Mouse (Mus musculus) left cerebral cortex, postnatal 25 days (tissue): ENCODE results near the gene Stpg3. TPM values are rescaled to one million over a fixed set of nuclear protein-coding genes. Genes with fewer than 3 reads are reported as not detected.
A peak's percentile ranks its signal among the peaks of the same experiment; 100 is the strongest.

ENCODE experiments used
- DNase-seq, 2 experiments: peaks; one replicate each; pipeline ENCODE4 v3.0.0; 2022; ENCODE audit warnings: low spot score in 2 of 2, mixed read lengths in 1 of 2
- intact Hi-C: fragments of 180-260 bp; cut with DNase I; formaldehyde crosslinking; loops from one replicate; pipeline ENCODE4 v1.15.1; 2025
- total RNA-seq, 2 experiments: library from RNA; stranded (reverse); gene quantifications; 2 replicates each; pipeline ENCODE4 v1.2.3; 2021

The Stpg3 gene
- total RNA-seq, 2 experiments from 2014 or later = 0.23 TPM; not detected in 1

GRCm38 (mm10) chr2:25171101-25171768 lies 43.2 kb downstream of the Stpg3 start:
- DNase-seq = no peak
- intact Hi-C loops = no loop called here

GRCm38 (mm10) chr2:25170326-25171100 lies 43.9 kb downstream of the Stpg3 start:
- intact Hi-C loops = no loop called here
- DNase-seq = no peak

DNA sequence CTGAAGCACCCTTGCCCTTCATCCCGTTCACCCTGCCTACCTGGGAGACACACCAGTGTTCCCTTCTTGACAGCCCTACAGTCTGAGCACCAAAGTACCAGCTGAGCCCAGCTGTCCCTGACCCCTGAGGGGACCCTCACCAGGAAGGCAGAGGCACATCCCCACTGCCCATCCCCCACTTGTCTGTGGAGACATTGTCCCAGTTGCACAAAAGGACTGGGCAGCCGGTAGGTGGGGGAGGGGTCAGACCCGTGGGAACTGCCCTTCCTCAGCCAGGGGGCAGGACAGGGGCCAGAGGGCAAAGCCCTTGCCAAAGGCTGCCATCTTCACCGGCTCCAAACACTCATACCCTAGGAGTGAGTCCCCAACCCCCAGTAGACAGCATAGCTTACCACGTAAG lies 44.7 kb downstream of the Stpg3 start:
- intact Hi-C loops = no loop called here
- no peak for DNase-seq

GRCm38 (mm10) chr2:25168665-25168978 lies 45.8 kb downstream of the Stpg3 start:
- no peak for DNase-seq
- intact Hi-C loops = no loop called here

GRCm38 (mm10) chr2:25167919-25168664 lies 46.3 kb downstream of the Stpg3 start:
- peak in 1 of 2 experiments; percentile 35 for DNase-seq
- intact Hi-C loops = no loop called here

DNA sequence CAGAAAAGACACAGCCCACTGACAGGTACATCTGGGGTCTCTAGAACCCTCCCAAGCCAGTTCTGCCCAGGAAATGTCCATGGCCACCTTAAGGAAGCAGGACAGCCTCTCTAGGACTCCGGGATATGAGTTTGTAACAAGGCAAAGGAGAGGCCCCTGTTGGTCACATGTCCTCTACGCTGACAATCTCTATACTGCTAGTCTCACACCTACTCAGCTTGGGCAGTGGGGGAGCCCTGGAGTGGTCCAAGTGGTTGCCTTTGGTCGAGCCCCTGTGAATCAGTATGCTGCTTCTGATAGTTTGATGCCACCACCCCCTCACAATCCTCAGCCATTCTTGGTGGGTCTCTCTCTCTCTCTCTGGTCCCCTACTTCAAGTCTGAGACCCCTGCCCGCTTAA lies 47.0 kb downstream of the Stpg3 start:
- DNase-seq = no peak
- intact Hi-C loops = no loop called here

Other genes with a start within 250 kb of the Stpg3 start
- 10 to 100 TPM; 72.5 to 79.4 TPM for gene Mrpl41, start 239.5 kb downstream of the Stpg3 start, total RNA-seq
- gene Pnpla7, start 238.6 kb downstream of the Stpg3 start, total RNA-seq = 10 to 100 TPM; 14.6 to 17.5 TPM
- gene Nsmf, start 160.3 kb downstream of the Stpg3 start, total RNA-seq = 100 to 1,000 TPM; 472 to 481 TPM
- not detected for gene Entpd8, start 134.3 kb downstream of the Stpg3 start, total RNA-seq
- gene Noxa1, start 119.5 kb downstream of the Stpg3 start, total RNA-seq = not detected
- 10 to 100 TPM; 21.7 to 30.7 TPM for gene Nrarp, start 33.9 kb downstream of the Stpg3 start, total RNA-seq
- 1 to 10 TPM; 1.9 to 2.3 TPM for gene Tor4a, start 17.8 kb downstream of the Stpg3 start, total RNA-seq
- gene Nelfb, start 3.1 kb downstream of the Stpg3 start, total RNA-seq = 10 to 100 TPM; 50.8 to 51.8 TPM
- gene Fam166a, start 4.1 kb upstream of the Stpg3 start, total RNA-seq = not detected
- 100 to 1,000 TPM; 376 to 398 TPM for gene Tubb4b, start 10.1 kb upstream of the Stpg3 start, total RNA-seq
- gene Slc34a3, start 19.7 kb upstream of the Stpg3 start, total RNA-seq = not detected
- not detected for gene Rnf224, start 22.1 kb upstream of the Stpg3 start, total RNA-seq
- gene Rnf208, start 27.6 kb upstream of the Stpg3 start, total RNA-seq = 100 to 1,000 TPM; 243 to 256 TPM
- gene Cysrt1, start 27.8 kb upstream of the Stpg3 start, total RNA-seq = not detected
- 1 to 10 TPM; 1.6 to 2.9 TPM for gene AL732309.1, start 32.2 kb upstream of the Stpg3 start, total RNA-seq
- 10 to 100 TPM; 32.8 to 37.3 TPM for gene Tmem203, start 40.8 kb upstream of the Stpg3 start, total RNA-seq
- gene Tprn, start 48.0 kb upstream of the Stpg3 start, total RNA-seq = 10 to 100 TPM; 14.4 to 15.5 TPM
- 10 to 100 TPM; 67.2 to 69.6 TPM for gene Ssna1, start 57.8 kb upstream of the Stpg3 start, total RNA-seq
- 10 to 100 TPM; 73.0 to 77.2 TPM for gene Anapc2, start 57.8 kb upstream of the Stpg3 start, total RNA-seq
- not detected for gene Tmem210, start 73.5 kb upstream of the Stpg3 start, total RNA-seq
- gene Lrrc26, start 75.3 kb upstream of the Stpg3 start, total RNA-seq = not detected
- 100 to 1,000 TPM; 435 to 455 TPM for gene Grin1, start 104.5 kb upstream of the Stpg3 start, total RNA-seq
- 10 to 100 TPM; 55.0 to 59.5 TPM for gene Man1b1, start 117.7 kb upstream of the Stpg3 start, total RNA-seq
- 10 to 100 TPM; 28.2 to 33.2 TPM for gene Dpp7, start 141.7 kb upstream of the Stpg3 start, total RNA-seq
- 10 to 100 TPM; 11.3 to 14.0 TPM for gene Uap1l1, start 151.0 kb upstream of the Stpg3 start, total RNA-seq
- 1 to 10 TPM; 1.9 to 2.5 TPM for gene Sapcd2, start 157.7 kb upstream of the Stpg3 start, total RNA-seq
- gene Entpd2, start 181.2 kb upstream of the Stpg3 start, total RNA-seq = 10 to 100 TPM; 11.7 to 13.2 TPM
- gene Npdc1, start 184.7 kb upstream of the Stpg3 start, total RNA-seq = 100 to 1,000 TPM; 331 to 339 TPM
- gene Fut7, start 208.6 kb upstream of the Stpg3 start, total RNA-seq = under 1 TPM; 0.32 to 0.37 TPM
- gene Abca2, start 214.1 kb upstream of the Stpg3 start, total RNA-seq = 100 to 1,000 TPM; 154 to 165 TPM
- gene Clic3, start 242.2 kb upstream of the Stpg3 start, total RNA-seq = under 1 TPM in 1 of 2 experiments, not detected in 1; 0.69 TPM
- gene Paxx, start 246.5 kb upstream of the Stpg3 start, total RNA-seq = 10 to 100 TPM; 68.6 to 81.0 TPM